Mouse (Mus musculus): ENCODE measurements at regions not wholly inside any gene's neighbourhood (a gene's known extent, or its start where the extent isn't known, plus 50 kb on each side); places are given as distances from the start of the nearest gene placed in this dataset.

DNA sequence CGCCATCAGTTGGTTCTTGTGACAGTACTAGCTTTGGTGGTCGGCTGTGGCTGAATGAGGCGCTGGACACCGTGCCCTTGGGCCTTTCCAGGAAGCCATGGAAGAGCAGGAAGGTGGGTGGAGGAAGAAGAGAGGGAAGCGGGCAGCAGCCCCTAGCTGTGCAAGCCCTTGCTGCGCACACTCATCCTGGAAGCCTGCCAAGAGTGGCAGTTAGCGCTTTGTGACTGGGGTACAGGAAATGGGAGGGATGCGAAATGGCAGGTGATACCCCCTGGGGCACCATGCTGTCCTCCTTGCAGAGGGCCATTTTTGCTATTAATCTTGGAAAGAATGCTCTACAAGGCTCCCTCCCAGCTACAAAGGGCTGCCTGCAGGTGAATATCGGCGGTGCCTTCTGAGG lies 133.2 kb downstream of the Tex29 start:
- Histone ChIP-seq H3K4me3 (ENCODE audit: insufficient read depth, low read length) (no peak overlapping the region), H3K4me1 (ENCODE audit: control insufficient read depth, insufficient read depth, low read length) (no peaks in the 10 kb centered on the region), H3K27ac (ENCODE audit: insufficient read depth, low read depth, low read length) (no peak overlapping the region)
- TF ChIP-seq CTCF (IDR thresholded peaks at IDR 0.05; ENCODE audit: low read depth, low read length) = no peak

DNA sequence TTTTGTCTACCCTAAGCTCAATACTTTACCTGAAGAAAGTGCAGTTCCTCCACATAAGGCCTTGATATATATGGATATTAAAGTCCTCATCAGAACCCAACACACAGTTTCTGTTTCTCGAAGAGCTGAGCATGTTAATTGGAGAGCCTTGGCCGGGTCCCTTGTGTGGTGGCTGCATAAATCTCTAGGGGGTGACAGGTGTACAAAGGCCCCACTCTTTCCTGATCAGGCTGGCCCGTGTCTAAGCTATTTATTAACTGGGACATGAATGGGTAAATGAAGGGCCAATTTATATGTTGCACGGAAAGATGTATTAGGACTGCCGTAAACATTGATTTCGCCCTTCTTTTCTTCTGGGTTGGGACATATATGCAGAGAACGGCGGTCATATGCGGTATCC lies 136.8 kb downstream of the Tex29 start:
- TF ChIP-seq CTCF (IDR thresholded peaks at IDR 0.05; ENCODE audit: low read depth, low read length) (no peak), POLR2A (IDR thresholded peaks at IDR 0.05; ENCODE audit: borderline replicate concordance, low read depth, low read length) (no peak)
- H3K27ac ChIP-seq (ENCODE audit: insufficient read depth, low read depth, low read length) = no peak overlapping the region
- H3K4me3 ChIP-seq (ENCODE audit: insufficient read depth, low read length) = no peak overlapping the region
- H3K4me1 ChIP-seq (ENCODE audit: control insufficient read depth, insufficient read depth, low read length) = no peaks in the 10 kb centered on the region

DNA sequence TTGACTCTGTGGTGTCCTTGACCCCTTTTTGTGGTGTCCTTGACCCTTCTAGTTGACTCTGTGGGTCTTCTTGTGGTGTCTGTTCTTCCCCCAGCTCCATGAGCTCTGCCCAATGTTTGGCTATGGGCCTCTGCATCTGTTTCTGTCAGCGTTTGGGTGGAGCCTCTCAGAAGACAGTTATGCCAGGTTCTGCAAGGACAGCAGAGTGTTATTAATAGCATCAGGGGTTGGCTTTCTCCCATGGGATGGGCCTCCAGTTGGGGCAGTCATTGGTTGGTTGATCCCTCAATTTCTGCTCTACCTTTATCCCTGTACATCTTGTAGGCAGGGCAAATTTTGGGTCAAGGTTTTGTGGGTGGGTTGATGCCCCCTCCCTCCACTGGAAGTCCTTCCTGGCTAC lies 138.8 kb downstream of the Tex29 start:
- Histone ChIP-seq H3K4me3 (ENCODE audit: insufficient read depth, low read length) (no peak overlapping the region), H3K27ac (ENCODE audit: insufficient read depth, low read depth, low read length) (no peak overlapping the region), H3K4me1 (ENCODE audit: control insufficient read depth, insufficient read depth, low read length) (no peaks in the 10 kb centered on the region)
- TF ChIP-seq POLR2A (IDR thresholded peaks at IDR 0.05; ENCODE audit: borderline replicate concordance, low read depth, low read length) (no peak), CTCF (IDR thresholded peaks at IDR 0.05; ENCODE audit: low read depth, low read length) (no peak)

DNA sequence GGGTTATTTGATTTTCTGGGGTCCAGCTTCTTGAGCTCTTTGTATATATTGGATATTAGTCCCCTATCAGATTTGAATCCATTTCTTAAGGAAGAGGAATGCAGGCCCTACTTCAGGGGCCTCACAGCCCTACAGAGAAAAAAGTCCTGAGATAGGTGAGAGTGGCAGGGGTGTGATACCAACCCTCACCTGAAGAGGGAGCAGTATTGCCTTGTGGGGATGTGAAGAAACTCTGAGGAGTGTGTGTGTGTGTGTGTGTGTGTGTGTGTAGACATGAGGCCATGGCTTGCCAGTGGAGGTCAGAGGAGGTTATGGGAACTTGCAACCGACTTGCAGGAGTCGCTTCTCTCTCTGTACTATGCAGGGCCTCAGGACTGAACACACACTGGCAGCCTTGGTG lies 141.2 kb downstream of the Tex29 start:
- peak; percentile 36; the same call in 1 of the 2 replicates for TF ChIP-seq CTCF (IDR thresholded peaks at IDR 0.05; ENCODE audit: low read depth, low read length)
- no peak for TF ChIP-seq POLR2A (IDR thresholded peaks at IDR 0.05; ENCODE audit: borderline replicate concordance, low read depth, low read length)
- Histone ChIP-seq H3K27ac (ENCODE audit: insufficient read depth, low read depth, low read length) (no peak overlapping the region), H3K4me3 (ENCODE audit: insufficient read depth, low read length) (no peak overlapping the region), H3K4me1 (ENCODE audit: control insufficient read depth, insufficient read depth, low read length) (no peaks in the 10 kb centered on the region)

DNA sequence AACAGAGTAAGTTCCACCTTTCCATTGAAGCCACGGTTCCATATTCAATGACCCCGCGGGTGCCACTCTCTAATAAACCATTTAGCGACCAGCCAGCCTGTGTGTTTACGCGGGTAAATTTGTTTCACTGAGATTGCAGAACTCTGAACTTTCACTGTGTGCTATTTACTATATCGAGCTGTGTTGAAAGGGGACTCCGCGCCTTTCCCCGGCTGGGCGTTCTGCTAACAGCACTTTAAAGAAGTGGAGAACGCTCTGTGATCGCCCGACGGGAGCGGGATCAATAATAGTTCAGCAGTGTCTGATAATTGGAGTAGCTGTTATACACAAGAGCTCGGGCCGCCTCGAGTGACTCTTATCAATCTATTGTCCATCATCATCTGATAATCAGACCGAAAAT lies 149.8 kb downstream of the Tex29 start:
- Histone ChIP-seq H3K4me3 (ENCODE audit: insufficient read depth, low read length) (no peak overlapping the region), H3K4me1 (ENCODE audit: control insufficient read depth, insufficient read depth, low read length) (no peaks in the 10 kb centered on the region), H3K27ac (ENCODE audit: insufficient read depth, low read depth, low read length) (no peak overlapping the region)
- TF ChIP-seq POLR2A (IDR thresholded peaks at IDR 0.05; ENCODE audit: borderline replicate concordance, low read depth, low read length) (no peak), CTCF (IDR thresholded peaks at IDR 0.05; ENCODE audit: low read depth, low read length) (no peak)

DNA sequence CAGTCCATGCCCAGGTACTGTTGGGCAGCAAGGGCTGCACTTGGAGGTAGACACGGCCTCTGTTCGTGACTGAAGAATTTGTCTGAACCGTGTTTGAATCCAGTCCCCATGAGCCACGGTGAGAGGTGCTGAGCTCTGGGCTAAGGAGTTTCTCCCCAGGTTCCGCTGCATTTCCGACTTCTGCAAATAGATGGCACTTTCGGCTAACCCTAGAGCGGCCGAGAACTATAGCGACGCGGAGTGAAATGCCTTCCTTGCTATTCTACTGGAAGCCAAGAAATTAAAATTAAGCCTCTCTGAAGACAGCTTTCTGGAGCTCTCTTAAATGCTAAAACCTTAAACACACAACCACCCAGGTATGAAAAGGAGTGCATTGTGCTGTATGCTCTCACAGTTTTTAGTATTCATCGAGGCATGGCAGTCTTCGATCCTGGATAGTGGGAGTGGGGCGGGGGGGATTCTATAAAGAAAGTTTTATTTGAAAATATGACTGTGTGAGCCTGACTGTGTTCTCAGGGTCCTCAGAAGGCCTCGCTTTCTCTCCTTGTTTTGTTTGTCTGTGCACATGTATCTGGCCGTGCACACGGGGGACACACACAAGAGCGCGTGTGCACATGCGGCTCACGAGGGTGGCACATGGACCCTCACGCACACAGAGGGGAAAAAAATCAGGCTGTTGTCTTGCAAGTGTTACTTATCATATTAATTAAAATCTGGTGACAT lies 159.6 kb downstream of the Tex29 start:
- Histone ChIP-seq H3K4me1 (ENCODE audit: control insufficient read depth, insufficient read depth, low read length) (no peaks in the 10 kb centered on the region), H3K27ac (ENCODE audit: insufficient read depth, low read depth, low read length) (no peak overlapping the region), H3K4me3 (ENCODE audit: insufficient read depth, low read length) (no peak overlapping the region)
- no peak for TF ChIP-seq POLR2A (IDR thresholded peaks at IDR 0.05; ENCODE audit: borderline replicate concordance, low read depth, low read length)
- TF ChIP-seq CTCF (IDR thresholded peaks at IDR 0.05; ENCODE audit: low read depth, low read length) = peak; percentile 53

DNA sequence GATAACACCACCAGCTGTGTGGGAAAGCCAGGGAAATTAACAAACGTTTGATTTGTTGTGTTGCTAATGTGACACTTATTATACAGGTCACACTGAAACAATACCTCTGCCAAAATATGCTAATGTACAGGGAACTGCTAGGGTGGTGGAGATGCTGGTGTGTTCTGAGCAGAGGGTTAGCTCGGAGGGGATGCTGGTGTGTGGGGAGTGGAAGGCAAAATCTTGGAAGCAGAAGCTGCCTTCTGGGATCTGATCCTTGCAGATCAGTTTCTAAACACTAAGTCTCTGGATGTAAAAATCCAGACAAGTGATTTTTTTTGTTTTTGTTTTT lies 160.2 kb downstream of the Tex29 start:
- Histone ChIP-seq H3K4me3 (ENCODE audit: insufficient read depth, low read length) (no peak overlapping the region), H3K4me1 (ENCODE audit: control insufficient read depth, insufficient read depth, low read length) (no peaks in the 10 kb centered on the region), H3K27ac (ENCODE audit: insufficient read depth, low read depth, low read length) (no peak overlapping the region)
- TF ChIP-seq POLR2A (IDR thresholded peaks at IDR 0.05; ENCODE audit: borderline replicate concordance, low read depth, low read length) = no peak
- no peak for TF ChIP-seq CTCF (IDR thresholded peaks at IDR 0.05; ENCODE audit: low read depth, low read length)

- TF ChIP-seq POLR2A (IDR thresholded peaks at IDR 0.05; ENCODE audit: borderline replicate concordance, low read depth, low read length) = no peak
- TF ChIP-seq CTCF (IDR thresholded peaks at IDR 0.05; ENCODE audit: low read depth, low read length) = no peak
- Histone ChIP-seq H3K27ac (ENCODE audit: insufficient read depth, low read depth, low read length) (no peak overlapping the region), H3K4me3 (ENCODE audit: insufficient read depth, low read length) (no peak overlapping the region), H3K4me1 (ENCODE audit: control insufficient read depth, insufficient read depth, low read length) (no peaks in the 10 kb centered on the region)
Observed at GRCm38 (mm10) chr8:12004241-12004640, 164.0 kb downstream of the Tex29 start.

GRCm38 (mm10) chr8:12012769-12013168 lies 172.5 kb downstream of the Tex29 start:
- no peak overlapping the region for H3K4me3 ChIP-seq (ENCODE audit: insufficient read depth, low read length)
- H3K4me1 ChIP-seq (ENCODE audit: control insufficient read depth, insufficient read depth, low read length) = peaks cover 20% of the 10 kb centered on the region
- H3K27ac ChIP-seq (ENCODE audit: insufficient read depth, low read depth, low read length) = no peak overlapping the region
- TF ChIP-seq POLR2A (IDR thresholded peaks at IDR 0.05; ENCODE audit: borderline replicate concordance, low read depth, low read length) (no peak), CTCF (IDR thresholded peaks at IDR 0.05; ENCODE audit: low read depth, low read length) (no peak)

DNA sequence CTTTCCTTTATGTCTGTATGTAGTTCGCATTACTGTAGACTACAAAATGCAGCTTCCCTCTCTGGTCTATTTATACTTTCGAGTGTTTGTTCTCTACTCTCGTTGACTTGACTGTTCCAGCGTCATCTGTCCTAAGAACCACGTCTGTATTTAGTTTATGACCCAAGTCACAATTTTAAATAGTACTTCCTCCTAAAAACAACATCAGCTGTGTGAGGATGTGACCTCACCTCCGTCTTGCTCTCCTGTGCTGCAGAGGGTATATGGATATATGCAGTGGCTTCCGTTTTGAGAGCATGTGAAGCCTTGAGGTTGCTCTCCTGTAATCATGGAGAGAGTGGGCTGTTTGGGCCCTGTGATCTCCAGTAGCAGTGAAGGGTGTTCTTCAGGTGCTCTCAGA lies 177.5 kb downstream of the Tex29 start:
- TF ChIP-seq POLR2A (IDR thresholded peaks at IDR 0.05; ENCODE audit: borderline replicate concordance, low read depth, low read length) (no peak), CTCF (IDR thresholded peaks at IDR 0.05; ENCODE audit: low read depth, low read length) (no peak)
- peaks cover 26% of the 10 kb centered on the region for H3K4me1 ChIP-seq (ENCODE audit: control insufficient read depth, insufficient read depth, low read length)
- H3K4me3 ChIP-seq (ENCODE audit: insufficient read depth, low read length) = no peak overlapping the region
- H3K27ac ChIP-seq (ENCODE audit: insufficient read depth, low read depth, low read length) = peak overlapping the region; percentile 11

DNA sequence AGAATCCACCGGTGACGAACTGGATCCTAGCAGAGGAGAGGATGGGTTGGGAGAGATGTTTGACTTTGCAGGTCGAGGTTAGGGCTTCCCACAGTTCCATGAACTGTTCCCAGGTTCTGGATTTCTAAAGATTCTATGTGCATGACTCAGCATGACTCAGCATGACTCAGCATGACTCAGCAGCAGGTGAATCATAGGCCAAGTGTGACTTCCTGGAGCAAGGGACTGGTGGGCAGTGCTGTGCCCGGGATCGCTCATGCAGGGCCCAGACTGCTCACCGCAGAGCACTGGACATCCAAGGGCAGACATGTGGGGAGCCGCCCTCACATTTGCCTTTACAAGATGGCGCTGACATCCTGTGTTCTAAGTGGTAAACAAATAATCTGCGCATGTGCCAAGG lies 179.0 kb downstream of the Tex29 start:
- H3K4me1 ChIP-seq (ENCODE audit: control insufficient read depth, insufficient read depth, low read length) = peaks cover 26% of the 10 kb centered on the region
- H3K27ac ChIP-seq (ENCODE audit: insufficient read depth, low read depth, low read length) = no peak overlapping the region
- TF ChIP-seq POLR2A (IDR thresholded peaks at IDR 0.05; ENCODE audit: borderline replicate concordance, low read depth, low read length) (no peak), CTCF (IDR thresholded peaks at IDR 0.05; ENCODE audit: low read depth, low read length) (no peak)
- no peak overlapping the region for H3K4me3 ChIP-seq (ENCODE audit: insufficient read depth, low read length)
